Mouse (Mus musculus): ENCODE measurements around the gene Smpx. TPM values are rescaled to one million over a fixed set of nuclear protein-coding genes. Genes with fewer than 3 reads are reported as not detected.

Smpx gene
- polyA plus RNA-seq (2012; ENCODE audit: insufficient read depth, insufficient read length, low replicate concordance, missing spikeins), result not detected in 2 replicates

DNA sequence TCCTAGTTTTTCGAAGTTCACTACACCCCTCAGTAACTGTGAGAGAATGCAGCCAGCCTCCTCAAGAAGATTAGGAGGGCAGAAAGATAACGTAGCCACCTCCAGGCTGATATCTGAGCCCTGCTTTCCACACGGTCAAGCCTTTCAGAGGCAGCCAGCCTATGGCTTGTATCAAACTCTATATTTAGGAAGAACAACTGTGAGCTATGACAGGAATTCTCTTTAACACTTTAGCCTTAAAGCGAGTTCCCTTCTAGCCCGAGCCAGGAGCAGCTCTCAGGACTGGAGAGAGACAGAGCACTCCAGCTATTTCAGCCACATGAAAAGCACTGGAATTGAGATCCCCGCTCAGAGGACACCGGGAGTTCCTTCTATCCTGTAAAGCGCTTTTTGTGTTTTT lies at the start of gene Smpx:
Smpx (plus strand) TSS at position 49 of the 400 bp plus-strand sequence.
- WGBS, result 72% methylated on average over 8 of the region's 8 CpGs
- H3K27ac ChIP-seq (ENCODE audit: insufficient read depth, low read depth, low read length), result no peak within 1 kb of the TSS
- TF ChIP-seq POLR2A (IDR thresholded peaks at IDR 0.05; ENCODE audit: insufficient read depth, low read depth, low read length) (no peak), CTCF (IDR thresholded peaks at IDR 0.05; ENCODE audit: insufficient read depth, low read depth, low read length) (no peak)
- H3K4me3 ChIP-seq (ENCODE audit: insufficient read depth, low read depth, low read length), result no peak within 1 kb of the TSS
- H3K4me1 ChIP-seq (ENCODE audit: control insufficient read depth, insufficient read depth, low read length), result no peaks in the 10 kb centered on the region

- H3K4me1 ChIP-seq (ENCODE audit: control insufficient read depth, insufficient read depth, low read length), result no peaks in the 10 kb centered on the region
- TF ChIP-seq CTCF (IDR thresholded peaks at IDR 0.05; ENCODE audit: insufficient read depth, low read depth, low read length) (no peak), POLR2A (IDR thresholded peaks at IDR 0.05; ENCODE audit: insufficient read depth, low read depth, low read length) (no peak)
- no peak overlapping the region for H3K27ac ChIP-seq (ENCODE audit: insufficient read depth, low read depth, low read length)
- no peak overlapping the region for H3K4me3 ChIP-seq (ENCODE audit: insufficient read depth, low read depth, low read length)
Observed at GRCm38 (mm10) chrX:157655047-157655446, 43.7 kb upstream of the Smpx start.

DNA sequence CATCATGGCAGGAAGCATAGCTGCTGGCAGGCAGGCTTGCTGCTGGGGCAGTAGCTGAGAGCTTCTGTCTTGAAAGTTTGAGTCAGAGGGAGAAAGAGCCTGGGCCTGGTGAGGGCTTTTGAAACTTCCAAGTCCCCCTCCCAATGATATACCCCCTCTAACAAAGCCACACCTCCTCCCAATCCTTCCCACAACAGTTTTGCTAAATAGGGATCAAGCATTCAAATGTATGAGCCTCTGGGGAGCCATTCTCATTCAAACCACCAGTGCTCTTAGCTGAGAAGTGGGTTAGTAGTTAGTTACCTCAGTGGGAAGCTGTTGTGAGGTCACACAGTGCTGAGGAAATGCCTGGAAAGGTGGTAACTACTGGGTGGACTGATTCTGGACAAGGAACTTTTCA lies 41.4 kb upstream of the Smpx start:
- no peaks in the 10 kb centered on the region for H3K4me1 ChIP-seq (ENCODE audit: control insufficient read depth, insufficient read depth, low read length)
- TF ChIP-seq CTCF (IDR thresholded peaks at IDR 0.05; ENCODE audit: insufficient read depth, low read depth, low read length) (no peak), POLR2A (IDR thresholded peaks at IDR 0.05; ENCODE audit: insufficient read depth, low read depth, low read length) (no peak)
- H3K27ac ChIP-seq (ENCODE audit: insufficient read depth, low read depth, low read length), result no peak overlapping the region
- no peak overlapping the region for H3K4me3 ChIP-seq (ENCODE audit: insufficient read depth, low read depth, low read length)

DNA sequence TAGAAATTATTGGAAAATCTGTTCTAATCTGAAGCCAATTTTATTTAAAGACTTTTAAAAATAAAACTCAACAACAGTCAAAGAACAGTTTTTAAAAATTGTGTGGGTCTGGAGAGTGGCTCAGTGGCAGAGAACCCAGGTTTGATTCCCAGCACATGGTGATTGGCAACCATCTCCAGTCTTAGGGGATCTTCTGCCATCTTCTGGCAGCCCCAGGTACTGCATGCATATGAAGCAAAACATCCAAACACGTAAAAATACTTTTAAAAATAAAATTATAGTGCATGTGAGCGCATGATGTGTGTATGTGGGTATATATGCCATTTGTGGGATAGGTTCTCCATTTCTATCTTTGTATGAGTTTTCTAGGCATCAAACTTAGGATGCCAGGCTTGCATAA lies 26.9 kb upstream of the Smpx start:
- H3K4me1 ChIP-seq (ENCODE audit: control insufficient read depth, insufficient read depth, low read length), result no peaks in the 10 kb centered on the region
- H3K27ac ChIP-seq (ENCODE audit: insufficient read depth, low read depth, low read length), result no peak overlapping the region
- no peak for TF ChIP-seq POLR2A (IDR thresholded peaks at IDR 0.05; ENCODE audit: insufficient read depth, low read depth, low read length)
- TF ChIP-seq CTCF (IDR thresholded peaks at IDR 0.05; ENCODE audit: insufficient read depth, low read depth, low read length), result no peak
- H3K4me3 ChIP-seq (ENCODE audit: insufficient read depth, low read depth, low read length), result no peak overlapping the region
- 92% methylated on average over 2 of the region's 2 CpGs for WGBS

GRCm38 (mm10) chrX:157674667-157675350 lies 23.9 kb upstream of the Smpx start:
- H3K4me1 ChIP-seq (ENCODE audit: control insufficient read depth, insufficient read depth, low read length), result no peaks in the 10 kb centered on the region
- H3K4me3 ChIP-seq (ENCODE audit: insufficient read depth, low read depth, low read length), result no peak overlapping the region
- 85% methylated on average over 3 of the region's 3 CpGs for WGBS
- H3K27ac ChIP-seq (ENCODE audit: insufficient read depth, low read depth, low read length), result no peak overlapping the region
- TF ChIP-seq POLR2A (IDR thresholded peaks at IDR 0.05; ENCODE audit: insufficient read depth, low read depth, low read length) (no peak), CTCF (IDR thresholded peaks at IDR 0.05; ENCODE audit: insufficient read depth, low read depth, low read length) (no peak)

DNA sequence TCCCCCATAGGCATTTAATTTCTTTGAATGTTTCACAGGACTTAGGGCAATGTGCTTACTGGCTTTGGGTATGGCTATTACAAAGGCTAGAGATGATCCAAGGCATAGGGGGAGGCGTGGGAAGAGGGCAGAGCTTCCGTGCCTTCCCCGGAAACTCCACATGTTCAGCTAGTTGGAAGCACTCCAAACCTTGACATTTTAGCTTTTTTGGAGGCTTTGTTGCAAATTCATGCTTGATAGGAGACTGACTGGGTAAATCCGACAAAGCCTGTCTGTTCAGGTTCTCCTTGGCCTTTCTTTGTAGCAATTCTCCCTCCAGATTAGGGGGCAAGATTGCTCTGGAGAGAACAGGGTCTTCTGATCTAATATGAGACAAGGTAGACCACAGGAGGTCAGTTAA lies 7.5 kb upstream of the Smpx start:
- WGBS, result 44% methylated on average over 4 of the region's 4 CpGs
- TF ChIP-seq CTCF (IDR thresholded peaks at IDR 0.05; ENCODE audit: insufficient read depth, low read depth, low read length) (no peak), POLR2A (IDR thresholded peaks at IDR 0.05; ENCODE audit: insufficient read depth, low read depth, low read length) (no peak)
- Histone ChIP-seq H3K4me1 (ENCODE audit: control insufficient read depth, insufficient read depth, low read length) (no peaks in the 10 kb centered on the region), H3K4me3 (ENCODE audit: insufficient read depth, low read depth, low read length) (no peak overlapping the region), H3K27ac (ENCODE audit: insufficient read depth, low read depth, low read length) (no peak overlapping the region)

- TF ChIP-seq POLR2A (IDR thresholded peaks at IDR 0.05; ENCODE audit: insufficient read depth, low read depth, low read length) (no peak), CTCF (IDR thresholded peaks at IDR 0.05; ENCODE audit: insufficient read depth, low read depth, low read length) (no peak)
- H3K4me3 ChIP-seq (ENCODE audit: insufficient read depth, low read depth, low read length), result no peak overlapping the region
- WGBS, result 79% methylated on average over 5 of the region's 5 CpGs
Observed at GRCm38 (mm10) chrX:157697591-157698135, 1.0 kb upstream of the Smpx start.

GRCm38 (mm10) chrX:157707236-157707635 lies 8.5 kb downstream of the Smpx start:
- WGBS, result 88% methylated on average over 2 of the region's 2 CpGs
- H3K4me3 ChIP-seq (ENCODE audit: insufficient read depth, low read depth, low read length), result no peak overlapping the region
- no peak for TF ChIP-seq CTCF (IDR thresholded peaks at IDR 0.05; ENCODE audit: insufficient read depth, low read depth, low read length)
- no peak for TF ChIP-seq POLR2A (IDR thresholded peaks at IDR 0.05; ENCODE audit: insufficient read depth, low read depth, low read length)
- no peak overlapping the region for H3K27ac ChIP-seq (ENCODE audit: insufficient read depth, low read depth, low read length)
- no peaks in the 10 kb centered on the region for H3K4me1 ChIP-seq (ENCODE audit: control insufficient read depth, insufficient read depth, low read length)

More at GRCm38 (mm10) chrX:157697591-157698135, 1.0 kb upstream of the Smpx start:
- Histone ChIP-seq H3K27ac (ENCODE audit: insufficient read depth, low read depth, low read length) (no peak overlapping the region), H3K4me1 (ENCODE audit: control insufficient read depth, insufficient read depth, low read length) (no peaks in the 10 kb centered on the region)

DNA sequence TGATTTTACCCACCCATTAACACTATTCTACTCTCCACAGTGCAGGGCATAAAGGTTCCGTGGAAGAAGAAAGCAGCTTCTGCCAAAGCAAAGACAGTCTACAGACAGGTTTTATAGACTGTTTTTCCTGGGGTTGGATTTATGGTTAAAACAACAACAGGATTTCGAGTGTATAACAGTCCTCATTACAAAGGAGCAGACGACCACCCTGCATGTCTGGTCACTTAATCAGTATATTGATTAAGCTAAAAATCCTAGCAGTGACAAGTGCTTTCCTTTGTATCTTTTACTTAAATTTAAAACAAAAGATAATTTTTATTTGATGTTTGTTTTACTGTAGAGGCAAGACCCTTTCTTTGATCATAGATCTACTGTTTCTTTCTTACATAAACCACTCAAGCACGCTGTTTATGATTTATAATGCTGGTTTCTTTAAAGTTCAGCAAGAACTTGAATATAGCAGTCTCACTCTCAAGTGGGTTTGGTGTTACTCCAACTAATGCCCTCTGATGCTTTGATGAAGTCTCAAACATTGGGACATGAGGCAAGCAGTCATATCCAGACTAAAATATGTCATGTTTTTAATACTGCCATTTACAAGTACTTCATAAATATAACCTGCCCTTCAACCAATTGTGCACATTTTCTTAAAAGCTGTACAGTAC lies 10.0 kb downstream of the Smpx start:
- 78% methylated on average over 4 of the region's 4 CpGs for WGBS
- H3K27ac ChIP-seq (ENCODE audit: insufficient read depth, low read depth, low read length), result no peak overlapping the region
- TF ChIP-seq CTCF (IDR thresholded peaks at IDR 0.05; ENCODE audit: insufficient read depth, low read depth, low read length) (no peak), POLR2A (IDR thresholded peaks at IDR 0.05; ENCODE audit: insufficient read depth, low read depth, low read length) (no peak)
- no peak overlapping the region for H3K4me3 ChIP-seq (ENCODE audit: insufficient read depth, low read depth, low read length)
- no peaks in the 10 kb centered on the region for H3K4me1 ChIP-seq (ENCODE audit: control insufficient read depth, insufficient read depth, low read length)

All from olfactory bulb, adult 2 months (tissue).